Mouse (Mus musculus): Measurements from ENCODE around the gene Tnrc18.

The Tnrc18 gene

GRCm38 (mm10) chr5:142724265-142724664 lies 93.2 kb downstream of the Tnrc18 start:
- no peak for DNase-seq (ENCODE audit: low spot score in 2 of 2)

- peak; percentile 38 to 74 for DNase-seq (ENCODE audit: low spot score in 2 of 2)
Measured at GRCm38 (mm10) chr5:142723520-142724133, 93.8 kb downstream of the Tnrc18 start.

GRCm38 (mm10) chr5:142719897-142720296 lies 97.6 kb downstream of the Tnrc18 start:
- DNase-seq (ENCODE audit: low spot score in 2 of 2), result no peak

- DNase-seq (ENCODE audit: low spot score in 2 of 2), result no peak
Measured at GRCm38 (mm10) chr5:142718486-142718885, 99.0 kb downstream of the Tnrc18 start.

- peak; percentile 37 to 82 for DNase-seq (ENCODE audit: low spot score in 2 of 2)
Measured at GRCm38 (mm10) chr5:142718037-142718436, 99.4 kb downstream of the Tnrc18 start.

- DNase-seq (ENCODE audit: low spot score in 2 of 2), result no peak
Measured at GRCm38 (mm10) chr5:142716056-142716455, 101.4 kb downstream of the Tnrc18 start.

- DNase-seq (ENCODE audit: low spot score in 2 of 2), result no peak
Measured at GRCm38 (mm10) chr5:142715059-142715458, 102.4 kb downstream of the Tnrc18 start.

- no peak for DNase-seq (ENCODE audit: low spot score in 2 of 2)
Measured at GRCm38 (mm10) chr5:142713966-142714365, 103.5 kb downstream of the Tnrc18 start.

- no peak for DNase-seq (ENCODE audit: low spot score in 2 of 2)
Measured at GRCm38 (mm10) chr5:142712373-142712772, 105.1 kb downstream of the Tnrc18 start.

- DNase-seq (ENCODE audit: low spot score in 2 of 2), result no peak
Measured at GRCm38 (mm10) chr5:142709436-142709835, 108.0 kb downstream of the Tnrc18 start.

- DNase-seq (ENCODE audit: low spot score in 2 of 2), result no peak
Measured at GRCm38 (mm10) chr5:142707709-142708108, 109.8 kb downstream of the Tnrc18 start.

GRCm38 (mm10) chr5:142703569-142703968 lies 113.9 kb downstream of the Tnrc18 start:
- no peak for DNase-seq (ENCODE audit: low spot score in 2 of 2)

GRCm38 (mm10) chr5:142702511-142703138 lies 114.8 kb downstream of the Tnrc18 start:
- no peak for DNase-seq (ENCODE audit: low spot score in 2 of 2)

- DNase-seq (ENCODE audit: low spot score in 2 of 2), result peak in 1 of 2 experiments; percentile 27
Measured at GRCm38 (mm10) chr5:142701651-142702510, 115.6 kb downstream of the Tnrc18 start.

- DNase-seq (ENCODE audit: low spot score in 2 of 2), result no peak
Measured at GRCm38 (mm10) chr5:142700842-142701589, 116.4 kb downstream of the Tnrc18 start.

GRCm38 (mm10) chr5:142697742-142698141 lies 119.7 kb downstream of the Tnrc18 start:
- DNase-seq (ENCODE audit: low spot score in 2 of 2), result no peak

GRCm38 (mm10) chr5:142696865-142697264 lies 120.6 kb downstream of the Tnrc18 start:
- DNase-seq (ENCODE audit: low spot score in 2 of 2), result no peak

GRCm38 (mm10) chr5:142696258-142696657 lies 121.2 kb downstream of the Tnrc18 start:
- no peak for DNase-seq (ENCODE audit: low spot score in 2 of 2)

- DNase-seq (ENCODE audit: low spot score in 2 of 2), result peak in 1 of 2 experiments; percentile 40
Measured at GRCm38 (mm10) chr5:142694627-142695340, 122.7 kb downstream of the Tnrc18 start.

- no peak for DNase-seq (ENCODE audit: low spot score in 2 of 2)
Measured at GRCm38 (mm10) chr5:142693738-142694430, 123.6 kb downstream of the Tnrc18 start.
